Mouse (Mus musculus) frontal cortex, postnatal 36 days (tissue): Measurements from ENCODE around the gene Tmem161a.
A peak's percentile ranks its signal among the peaks of the same experiment; 100 is the strongest.
"Not testable (repeated sequence)": the region's sequence is repeated elsewhere in the genome, so short reads cannot be mapped to it uniquely, and the experiment has no call there.

ENCODE experiments used
- DNase-seq, 2 experiments: peaks; one replicate each; pipeline ENCODE4 v3.0.0; 2022; ENCODE audit warnings: low spot score in 2 of 2

The Tmem161a gene

GRCm38 (mm10) chr8:70211275-70211674 lies 39.1 kb downstream of the Tmem161a start:
- no peak for DNase-seq

- peak in 1 of 2 experiments; percentile 47 for DNase-seq
Measured at GRCm38 (mm10) chr8:70211726-70212111, 39.6 kb downstream of the Tmem161a start.

- peak; percentile 99 for DNase-seq
Measured at GRCm38 (mm10) chr8:70212112-70213055, 40.2 kb downstream of the Tmem161a start, which contains the start of gene Slc25a42. Slc25a42 (minus strand) TSS chr8:70212305.

- DNase-seq = no peak
Measured at GRCm38 (mm10) chr8:70214411-70214810, 42.3 kb downstream of the Tmem161a start.

- DNase-seq = no peak
Measured at GRCm38 (mm10) chr8:70215092-70215491, 42.9 kb downstream of the Tmem161a start.

- DNase-seq = not testable (repeated sequence)
Measured at GRCm38 (mm10) chr8:70216161-70216560, 44.0 kb downstream of the Tmem161a start.

- peak; percentile 57 to 85 for DNase-seq
Measured at GRCm38 (mm10) chr8:70216566-70216965, 44.4 kb downstream of the Tmem161a start.

- DNase-seq = no peak
Measured at GRCm38 (mm10) chr8:70217441-70217840, 45.3 kb downstream of the Tmem161a start.

- DNase-seq = no peak
Measured at GRCm38 (mm10) chr8:70219107-70219684, 47.0 kb downstream of the Tmem161a start.

- no peak for DNase-seq
Measured at GRCm38 (mm10) chr8:70220236-70220840, 48.2 kb downstream of the Tmem161a start.

- no peak for DNase-seq
Measured at GRCm38 (mm10) chr8:70220911-70221310, 48.8 kb downstream of the Tmem161a start.

GRCm38 (mm10) chr8:70222041-70222440 lies 49.9 kb downstream of the Tmem161a start:
- no peak for DNase-seq

- peak in 1 of 2 experiments; percentile 42 for DNase-seq
Measured at GRCm38 (mm10) chr8:70223341-70223740, 51.2 kb downstream of the Tmem161a start.

- DNase-seq = no peak
Measured at GRCm38 (mm10) chr8:70227997-70228396, 55.8 kb downstream of the Tmem161a start.

- no peak for DNase-seq
Measured at GRCm38 (mm10) chr8:70230837-70231236, 58.7 kb downstream of the Tmem161a start.
